Mouse (Mus musculus) neural tube, embryonic 12.5 days (tissue): ENCODE results near the gene Methig1. TPM values are rescaled to one million over a fixed set of nuclear protein-coding genes. Genes with fewer than 3 reads are reported as not detected.
"Not testable (repeated sequence)": the region's sequence is repeated elsewhere in the genome, so short reads cannot be mapped to it uniquely, and the experiment has no call there.

Source experiments
- ATAC-seq: fragments of 200-750 bp; cut with Nextera tagmentation; 2 replicates; pipeline ENCODE4 v1.8.0; 2017; ENCODE audit warnings: low read depth, mild to moderate bottlenecking, moderate TSS enrichment, moderate library complexity; ENCODE audit not compliant: low FRiP score
- H3K27ac ChIP-seq: fragments of 300-500 bp; sonication (generic); 2 replicates; pipeline ENCODE4 v1.5.1; 2016
- H3K27me3 ChIP-seq: fragments of 300-500 bp; sonication (generic); replicated peaks from 2 replicates; pipeline ENCODE4 v1.6.1; 2016; ENCODE audit warnings: mild to moderate bottlenecking
- H3K36me3 ChIP-seq: fragments of 300-500 bp; sonication (generic); 2 replicates; pipeline ENCODE4 v1.6.1; 2016; ENCODE audit warnings: mild to moderate bottlenecking
- H3K4me1 ChIP-seq: fragments of 300-500 bp; sonication (generic); 2 replicates; pipeline ENCODE4 v1.6.1; 2016
- H3K4me2 ChIP-seq: fragments of 300-500 bp; sonication (generic); replicated peaks from 2 replicates; pipeline ENCODE4 v1.6.1; 2016; ENCODE audit warnings: mild to moderate bottlenecking
- H3K4me3 ChIP-seq: fragments of 300-500 bp; sonication (generic); 2 replicates; pipeline ENCODE4 v1.5.1; 2016
- H3K9ac ChIP-seq: fragments of 300-500 bp; sonication (generic); 2 replicates; pipeline ENCODE4 v1.6.1; 2016; ENCODE audit warnings: mild to moderate bottlenecking
- H3K9me3 ChIP-seq: fragments of 300-500 bp; sonication (generic); 2 replicates; pipeline ENCODE4 v1.6.1; 2016; ENCODE audit warnings: mild to moderate bottlenecking
- WGBS: fragments of 180-500 bp; shearing (Covaris S2); methylation state at CpG from one replicate; pipeline ENCODE4 v1.1.7; 2016; 5-methylcytosine and 5-hydroxymethylcytosine counted together
- polyA plus RNA-seq: library from polyadenylated mRNA; unstranded; fragments of >200 nt; fragmentation: Nextera tagmentation; extraction: Ambion mirVana; gene quantifications from 2 replicates; pipeline ENCODE4 v1.2.1, GENCODE M21; 2016

The Methig1 gene
- polyA plus RNA-seq, 1 experiment from 2014 or later = 1.1 TPM

DNA sequence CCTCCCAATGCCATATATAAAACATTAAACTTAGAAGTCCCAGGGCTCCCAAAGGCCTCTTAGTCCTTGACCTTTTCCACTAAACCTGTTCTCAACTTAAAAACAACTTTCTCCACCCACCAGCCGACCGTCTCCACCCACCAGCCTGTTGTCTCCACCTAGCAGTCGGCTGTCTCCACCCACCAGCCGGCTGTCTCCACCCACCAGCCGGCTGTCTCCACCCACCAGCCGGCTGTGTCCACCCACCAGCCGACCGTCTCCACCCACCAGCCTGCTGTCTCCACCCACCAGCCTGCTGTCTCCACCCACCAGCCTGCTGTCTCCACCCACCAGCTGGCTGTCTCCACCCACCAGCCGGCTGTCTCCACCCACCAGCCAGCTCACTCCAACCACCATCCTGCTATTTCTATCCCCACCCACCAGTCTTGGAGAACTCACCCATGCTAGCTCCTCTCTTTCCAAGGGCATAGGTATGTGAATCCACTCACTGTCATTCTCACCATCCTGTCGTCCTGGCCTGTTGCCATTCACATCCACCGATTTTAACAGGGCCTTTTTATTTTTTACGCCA is 28.8 kb upstream of the Methig1 start:
- Histone ChIP-seq H3K9ac (no peak overlapping the region), H3K27me3 (no peaks in the 10 kb centered on the region), H3K9me3 (no peaks in the 10 kb centered on the region), H3K4me2 (no peak overlapping the region), H3K36me3 (no peaks in the 10 kb centered on the region), H3K4me1 (no peaks in the 10 kb centered on the region), H3K4me3 (no peak overlapping the region), H3K27ac (no peak overlapping the region)
- 72% methylated on average over 12 of the region's 12 CpGs for WGBS
- ATAC-seq = no peak

DNA sequence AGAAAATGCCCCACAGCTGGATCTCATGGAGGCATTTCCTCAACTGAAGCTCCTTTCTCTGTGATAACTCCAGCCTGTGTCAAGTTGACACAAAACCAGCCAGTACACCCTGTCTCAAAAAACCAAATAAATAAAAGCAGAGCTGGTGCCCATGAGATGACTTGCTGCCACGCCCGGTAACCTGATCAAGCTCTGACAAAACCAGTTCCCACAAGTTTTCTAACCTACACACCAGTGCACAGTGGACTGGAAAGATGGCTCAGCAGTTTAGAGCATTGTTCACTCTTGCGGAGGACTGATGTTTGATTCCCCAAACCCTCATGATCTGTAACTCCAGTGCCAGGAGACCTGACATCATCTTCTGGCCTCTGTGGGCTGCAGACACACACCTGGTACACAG is 27.7 kb upstream of the Methig1 start:
- H3K36me3 ChIP-seq = no peaks in the 10 kb centered on the region
- no peaks in the 10 kb centered on the region for H3K4me1 ChIP-seq
- no peak overlapping the region for H3K4me3 ChIP-seq
- H3K9ac ChIP-seq = no peak overlapping the region
- H3K27ac ChIP-seq = no peak overlapping the region
- no peaks in the 10 kb centered on the region for H3K27me3 ChIP-seq
- ATAC-seq = no peak
- H3K4me2 ChIP-seq = no peak overlapping the region
- WGBS = 95% methylated on average over 3 of the region's 3 CpGs
- no peaks in the 10 kb centered on the region for H3K9me3 ChIP-seq

GRCm38 (mm10) chr15:100328089-100328488 is 24.9 kb upstream of the Methig1 start:
- 70% methylated on average over 4 of the region's 4 CpGs for WGBS
- not testable (repeated sequence) for H3K27me3 ChIP-seq, H3K4me2 ChIP-seq, H3K9me3 ChIP-seq, H3K9ac ChIP-seq, H3K36me3 ChIP-seq, H3K27ac ChIP-seq, ATAC-seq, H3K4me3 ChIP-seq, H3K4me1 ChIP-seq

DNA sequence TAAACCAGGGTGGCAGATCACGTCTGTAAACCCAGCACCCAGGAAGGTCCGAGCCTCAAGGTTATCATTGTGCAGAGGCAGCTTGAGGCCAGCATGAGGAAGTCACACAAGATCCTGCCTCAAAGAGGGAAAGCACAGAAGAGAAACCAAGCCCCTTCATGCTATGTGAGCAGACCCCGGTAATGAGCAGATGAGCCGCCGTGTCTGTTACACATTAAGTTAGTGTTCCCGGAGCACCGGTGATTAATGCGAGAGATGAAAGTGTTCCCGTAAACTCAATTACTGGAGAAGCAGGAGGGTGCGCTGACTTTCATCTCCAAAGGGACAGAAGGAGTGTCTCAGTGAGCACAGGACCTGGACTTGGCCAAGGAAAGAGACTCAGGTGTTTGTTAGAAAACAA is 23.6 kb upstream of the Methig1 start:
- H3K27ac ChIP-seq, ATAC-seq: not testable (repeated sequence)
- 43% methylated on average over 10 of the region's 10 CpGs for WGBS

GRCm38 (mm10) chr15:100330739-100331138 is 22.2 kb upstream of the Methig1 start:
- no peaks in the 10 kb centered on the region for H3K4me1 ChIP-seq
- no peaks in the 10 kb centered on the region for H3K9me3 ChIP-seq
- no peak overlapping the region for H3K4me2 ChIP-seq
- 56% methylated on average over 7 of the region's 7 CpGs for WGBS
- H3K27ac ChIP-seq = no peak overlapping the region
- no peak overlapping the region for H3K9ac ChIP-seq
- no peak overlapping the region for H3K4me3 ChIP-seq
- no peaks in the 10 kb centered on the region for H3K27me3 ChIP-seq
- H3K36me3 ChIP-seq = no peaks in the 10 kb centered on the region
- ATAC-seq = no peak

More for the DNA sequence above, 23.6 kb upstream of the Methig1 start:
- not testable (repeated sequence) for H3K9ac ChIP-seq, H3K36me3 ChIP-seq, H3K4me2 ChIP-seq, H3K9me3 ChIP-seq, H3K4me3 ChIP-seq, H3K4me1 ChIP-seq, H3K27me3 ChIP-seq

- H3K4me1 ChIP-seq, H3K27me3 ChIP-seq, H3K27ac ChIP-seq, H3K4me3 ChIP-seq, H3K36me3 ChIP-seq, H3K9me3 ChIP-seq, H3K4me2 ChIP-seq, H3K9ac ChIP-seq: not testable (repeated sequence)
- 51% methylated on average over 3 of the region's 10 CpGs for WGBS
- peak; percentile 25; the same call in 1 of the 2 replicates for ATAC-seq
Observed at GRCm38 (mm10) chr15:100332077-100332961, 20.6 kb upstream of the Methig1 start.

GRCm38 (mm10) chr15:100334629-100335028 is 18.3 kb upstream of the Methig1 start, which contains the start of gene Mettl7a3:
Gene Mettl7a3 (plus strand): TSS chr15:100334929.
- Histone ChIP-seq H3K4me1 (no peaks in the 10 kb centered on the region), H3K4me3 (no peak within 1 kb of the TSS), H3K4me2 (no peak within 1 kb of the TSS), H3K9me3 (no peaks in the 10 kb centered on the region), H3K27ac (no peak within 1 kb of the TSS), H3K36me3 (no peaks in the 10 kb centered on the region), H3K27me3 (no peaks in the 10 kb centered on the region), H3K9ac (no peak within 1 kb of the TSS)
- ATAC-seq = no peak
- 79% methylated on average over 10 of the region's 10 CpGs for WGBS

- H3K4me1 ChIP-seq, ATAC-seq, H3K36me3 ChIP-seq, H3K4me2 ChIP-seq, H3K9me3 ChIP-seq, H3K9ac ChIP-seq, H3K27ac ChIP-seq, H3K4me3 ChIP-seq, H3K27me3 ChIP-seq: not testable (repeated sequence)
Observed at GRCm38 (mm10) chr15:100337328-100337727, 15.6 kb upstream of the Methig1 start.

DNA sequence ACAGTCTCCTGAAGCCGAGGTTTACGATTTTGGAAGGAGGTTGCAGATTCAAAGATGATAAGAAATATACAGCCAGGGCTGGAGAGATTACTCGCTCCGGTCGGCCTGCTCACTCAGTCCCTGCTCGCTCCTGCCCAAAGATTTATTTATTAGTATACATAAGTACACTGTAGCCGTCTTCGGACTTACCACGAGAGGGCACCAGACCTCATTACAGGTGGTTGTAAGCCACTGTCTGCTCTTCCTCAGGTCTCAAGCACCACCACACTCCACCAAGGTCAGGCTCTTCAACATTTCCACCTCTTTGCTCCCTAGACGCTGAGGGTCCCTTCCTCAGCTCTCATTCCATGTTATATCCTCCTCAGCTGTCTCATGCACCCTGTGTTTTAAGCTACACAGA is 15.1 kb upstream of the Methig1 start:
- H3K9me3 ChIP-seq, H3K27ac ChIP-seq, H3K9ac ChIP-seq, H3K4me3 ChIP-seq, H3K27me3 ChIP-seq, H3K36me3 ChIP-seq, H3K4me2 ChIP-seq, H3K4me1 ChIP-seq, ATAC-seq: not testable (repeated sequence)
- 27% methylated on average over 10 of the region's 10 CpGs for WGBS

GRCm38 (mm10) chr15:100341314-100341980 is 11.5 kb upstream of the Methig1 start:
- not testable (repeated sequence) for H3K36me3 ChIP-seq, ATAC-seq
- 85% methylated on average over 5 of the region's 5 CpGs for WGBS

DNA sequence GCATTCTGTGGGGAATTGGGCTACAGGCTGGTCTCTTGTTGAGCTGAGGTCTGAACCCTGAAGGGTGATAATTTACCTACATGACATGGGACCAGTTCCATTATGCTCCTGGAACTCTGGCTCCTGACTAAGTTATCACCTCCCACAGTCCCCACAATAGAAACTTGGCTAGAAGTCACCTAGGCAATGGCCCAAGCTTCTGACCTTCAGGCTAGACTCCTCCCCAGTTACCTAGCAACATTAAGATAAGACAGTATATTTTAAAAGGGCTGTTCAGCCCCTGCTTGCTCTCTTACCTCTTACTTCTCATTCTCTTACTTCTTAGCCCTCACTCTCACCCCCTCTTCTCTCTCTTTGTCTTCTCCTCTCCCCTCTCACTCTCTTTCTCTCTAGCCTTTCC is 7.5 kb upstream of the Methig1 start:
- no peak for ATAC-seq
- Histone ChIP-seq H3K4me1 (no peaks in the 10 kb centered on the region), H3K4me2 (no peak overlapping the region), H3K36me3 (no peaks in the 10 kb centered on the region), H3K27ac (no peak overlapping the region), H3K27me3 (no peaks in the 10 kb centered on the region), H3K9ac (no peak overlapping the region), H3K9me3 (no peaks in the 10 kb centered on the region), H3K4me3 (no peak overlapping the region)

More at GRCm38 (mm10) chr15:100341314-100341980, 11.5 kb upstream of the Methig1 start:
- not testable (repeated sequence) for H3K27ac ChIP-seq, H3K27me3 ChIP-seq, H3K4me2 ChIP-seq, H3K4me1 ChIP-seq, H3K9me3 ChIP-seq, H3K4me3 ChIP-seq, H3K9ac ChIP-seq

GRCm38 (mm10) chr15:100346761-100347160 is 6.2 kb upstream of the Methig1 start:
- H3K36me3 ChIP-seq = no peaks in the 10 kb centered on the region
- H3K27ac ChIP-seq = no peak overlapping the region
- H3K4me2 ChIP-seq = no peak overlapping the region
- no peak overlapping the region for H3K4me3 ChIP-seq
- H3K4me1 ChIP-seq = no peaks in the 10 kb centered on the region
- WGBS = 63% methylated on average over 14 of the region's 14 CpGs
- no peak overlapping the region for H3K9ac ChIP-seq
- no peaks in the 10 kb centered on the region for H3K9me3 ChIP-seq
- no peak for ATAC-seq
- H3K27me3 ChIP-seq = no peaks in the 10 kb centered on the region
